Mouse (Mus musculus) intestine, embryonic 15.5 days (tissue): Measurements from ENCODE around the gene Cacna2d3. TPM values are rescaled to one million over a fixed set of nuclear protein-coding genes. Genes with fewer than 3 reads are reported as not detected.

Experiments used
- ATAC-seq: fragments of 200-750 bp; cut with Nextera tagmentation; 2 replicates; pipeline ENCODE4 v1.8.0; 2017; ENCODE audit warnings: moderate TSS enrichment, moderate library complexity
- H3K27ac ChIP-seq: fragments of 300-500 bp; sonication (generic); 2 replicates; pipeline ENCODE4 v1.5.1; 2015; ENCODE audit warnings: mild to moderate bottlenecking, inconsistent platforms
- H3K27me3 ChIP-seq: fragments of 300-500 bp; sonication (generic); replicated peaks from 2 replicates; pipeline ENCODE4 v1.6.1; 2015; ENCODE audit warnings: inconsistent platforms
- H3K36me3 ChIP-seq: fragments of 300-500 bp; sonication (generic); 2 replicates; pipeline ENCODE4 v1.6.1; 2015; ENCODE audit warnings: inconsistent platforms
- H3K4me1 ChIP-seq: fragments of 300-500 bp; sonication (generic); replicated peaks from 2 replicates; pipeline ENCODE4 v1.6.1; 2015; ENCODE audit warnings: inconsistent platforms
- H3K4me2 ChIP-seq: fragments of 300-500 bp; sonication (generic); replicated peaks from 2 replicates; pipeline ENCODE4 v1.6.1; 2015; ENCODE audit warnings: mild to moderate bottlenecking, inconsistent platforms
- H3K4me3 ChIP-seq: fragments of 300-500 bp; sonication (generic); replicated peaks from 2 replicates; pipeline ENCODE4 v1.5.1; 2015; ENCODE audit warnings: inconsistent platforms
- H3K9ac ChIP-seq: fragments of 300-500 bp; sonication (generic); 2 replicates; pipeline ENCODE4 v1.6.1; 2015; ENCODE audit warnings: inconsistent platforms
- H3K9me3 ChIP-seq: fragments of 300-500 bp; sonication (generic); 2 replicates; pipeline ENCODE4 v1.6.1; 2016; ENCODE audit warnings: inconsistent platforms
- WGBS: fragments of 180-500 bp; shearing (Covaris S2); methylation state at CpG from one replicate; pipeline ENCODE4 v1.1.7; 2015; 5-methylcytosine and 5-hydroxymethylcytosine counted together
- polyA plus RNA-seq: library from polyadenylated mRNA; unstranded; fragments of >200 nt; fragmentation: Nextera tagmentation; extraction: Ambion mirVana; gene quantifications from 2 replicates; pipeline ENCODE4 v1.2.1, GENCODE M21; 2015

The Cacna2d3 gene
- polyA plus RNA-seq, 1 experiment from 2014 or later: 1.4 TPM

- WGBS: 69% methylated on average over 3 of the region's 3 CpGs
- H3K9ac ChIP-seq: no peak overlapping the region
- H3K4me1 ChIP-seq: no peaks in the 10 kb centered on the region
- H3K4me3 ChIP-seq: no peak overlapping the region
- H3K27me3 ChIP-seq: no peaks in the 10 kb centered on the region
- ATAC-seq: no peak
- no peaks in the 10 kb centered on the region for H3K36me3 ChIP-seq
- no peaks in the 10 kb centered on the region for H3K9me3 ChIP-seq
- H3K27ac ChIP-seq: no peak overlapping the region
- no peak overlapping the region for H3K4me2 ChIP-seq
Measured at GRCm38 (mm10) chr14:29530516-29530915, 191.1 kb downstream of the Cacna2d3 start.

GRCm38 (mm10) chr14:29528696-29529095 is 193.0 kb downstream of the Cacna2d3 start:
- Histone ChIP-seq H3K36me3 (no peaks in the 10 kb centered on the region), H3K27me3 (no peaks in the 10 kb centered on the region), H3K9ac (no peak overlapping the region), H3K27ac (no peak overlapping the region), H3K4me1 (no peaks in the 10 kb centered on the region), H3K9me3 (no peaks in the 10 kb centered on the region), H3K4me3 (no peak overlapping the region), H3K4me2 (no peak overlapping the region)
- ATAC-seq: no peak
- 60% methylated on average over 10 of the region's 10 CpGs for WGBS

- H3K4me2 ChIP-seq: no peak overlapping the region
- ATAC-seq: no peak
- H3K9me3 ChIP-seq: no peaks in the 10 kb centered on the region
- H3K36me3 ChIP-seq: no peaks in the 10 kb centered on the region
- WGBS: 68% methylated on average over 7 of the region's 7 CpGs
- H3K4me1 ChIP-seq: no peaks in the 10 kb centered on the region
- H3K9ac ChIP-seq: no peak overlapping the region
- no peak overlapping the region for H3K27ac ChIP-seq
- no peaks in the 10 kb centered on the region for H3K27me3 ChIP-seq
- no peak overlapping the region for H3K4me3 ChIP-seq
Measured at GRCm38 (mm10) chr14:29519751-29520669, 201.7 kb downstream of the Cacna2d3 start.

- 74% methylated on average over 5 of the region's 5 CpGs for WGBS
- Histone ChIP-seq H3K9ac (no peak overlapping the region), H3K27me3 (no peaks in the 10 kb centered on the region), H3K9me3 (no peaks in the 10 kb centered on the region), H3K27ac (no peak overlapping the region), H3K4me3 (no peak overlapping the region), H3K4me1 (no peaks in the 10 kb centered on the region), H3K36me3 (no peaks in the 10 kb centered on the region), H3K4me2 (no peak overlapping the region)
- no peak for ATAC-seq
Measured at GRCm38 (mm10) chr14:29502667-29503066, 219.0 kb downstream of the Cacna2d3 start.

GRCm38 (mm10) chr14:29498546-29499290 is 222.9 kb downstream of the Cacna2d3 start:
- Histone ChIP-seq H3K27me3 (no peaks in the 10 kb centered on the region), H3K9ac (no peak overlapping the region), H3K9me3 (no peaks in the 10 kb centered on the region), H3K36me3 (no peaks in the 10 kb centered on the region), H3K27ac (no peak overlapping the region), H3K4me3 (no peak overlapping the region), H3K4me1 (no peaks in the 10 kb centered on the region), H3K4me2 (no peak overlapping the region)
- WGBS: 37% methylated on average over 8 of the region's 8 CpGs
- no peak for ATAC-seq

GRCm38 (mm10) chr14:29496552-29496951 is 225.1 kb downstream of the Cacna2d3 start:
- Histone ChIP-seq H3K9me3 (no peaks in the 10 kb centered on the region), H3K27me3 (no peaks in the 10 kb centered on the region), H3K36me3 (no peaks in the 10 kb centered on the region), H3K4me1 (no peaks in the 10 kb centered on the region), H3K4me3 (no peak overlapping the region), H3K4me2 (no peak overlapping the region), H3K9ac (no peak overlapping the region), H3K27ac (no peak overlapping the region)
- WGBS: 87% methylated on average over 3 of the region's 3 CpGs
- no peak for ATAC-seq

GRCm38 (mm10) chr14:29491786-29492185 is 229.9 kb downstream of the Cacna2d3 start:
- no peak overlapping the region for H3K9ac ChIP-seq
- 73% methylated on average over 1 of the region's 1 CpGs for WGBS
- no peaks in the 10 kb centered on the region for H3K27me3 ChIP-seq
- H3K4me1 ChIP-seq: no peaks in the 10 kb centered on the region
- no peak overlapping the region for H3K27ac ChIP-seq
- ATAC-seq: no peak
- no peaks in the 10 kb centered on the region for H3K9me3 ChIP-seq
- H3K36me3 ChIP-seq: no peaks in the 10 kb centered on the region
- H3K4me3 ChIP-seq: no peak overlapping the region
- no peak overlapping the region for H3K4me2 ChIP-seq

- no peaks in the 10 kb centered on the region for H3K36me3 ChIP-seq
- H3K4me1 ChIP-seq: no peaks in the 10 kb centered on the region
- H3K27me3 ChIP-seq: no peaks in the 10 kb centered on the region
- WGBS: 78% methylated on average over 1 of the region's 1 CpGs
- no peak overlapping the region for H3K9ac ChIP-seq
- no peak overlapping the region for H3K27ac ChIP-seq
- ATAC-seq: no peak
- H3K4me3 ChIP-seq: no peak overlapping the region
- no peak overlapping the region for H3K4me2 ChIP-seq
- no peaks in the 10 kb centered on the region for H3K9me3 ChIP-seq
Measured at GRCm38 (mm10) chr14:29485416-29485815, 236.2 kb downstream of the Cacna2d3 start.

GRCm38 (mm10) chr14:29478403-29478983 is 243.2 kb downstream of the Cacna2d3 start:
- ATAC-seq: no peak
- Histone ChIP-seq H3K9ac (no peak overlapping the region), H3K4me1 (no peaks in the 10 kb centered on the region), H3K9me3 (no peaks in the 10 kb centered on the region), H3K27me3 (no peaks in the 10 kb centered on the region), H3K27ac (no peak overlapping the region), H3K4me3 (no peak overlapping the region), H3K4me2 (no peak overlapping the region), H3K36me3 (no peaks in the 10 kb centered on the region)
- 75% methylated on average over 6 of the region's 6 CpGs for WGBS

- Histone ChIP-seq H3K4me1 (no peaks in the 10 kb centered on the region), H3K9ac (no peak overlapping the region), H3K36me3 (no peaks in the 10 kb centered on the region), H3K27me3 (no peaks in the 10 kb centered on the region), H3K27ac (no peak overlapping the region), H3K9me3 (no peaks in the 10 kb centered on the region), H3K4me3 (no peak overlapping the region), H3K4me2 (no peak overlapping the region)
- WGBS: 81% methylated on average over 2 of the region's 2 CpGs
- ATAC-seq: no peak
Measured at GRCm38 (mm10) chr14:29464277-29464676, 257.4 kb downstream of the Cacna2d3 start.

GRCm38 (mm10) chr14:29449203-29449602 is 272.5 kb downstream of the Cacna2d3 start:
- no peak for ATAC-seq
- H3K4me2 ChIP-seq: no peak overlapping the region
- no peak overlapping the region for H3K4me3 ChIP-seq
- H3K27ac ChIP-seq: no peak overlapping the region
- no peaks in the 10 kb centered on the region for H3K36me3 ChIP-seq
- no peak overlapping the region for H3K9ac ChIP-seq
- WGBS: 80% methylated on average over 3 of the region's 3 CpGs
- H3K9me3 ChIP-seq: no peaks in the 10 kb centered on the region
- H3K4me1 ChIP-seq: no peaks in the 10 kb centered on the region
- H3K27me3 ChIP-seq: no peaks in the 10 kb centered on the region
